Mouse (Mus musculus) kidney, postnatal 25 days (tissue): ENCODE results near the gene Hyal3.
"Not testable (repeated sequence)": the region's sequence is repeated elsewhere in the genome, so short reads cannot be mapped to it uniquely, and the experiment has no call there.

ENCODE experiments used
- DNase-seq, 2 experiments: peaks; one replicate each; pipeline ENCODE4 v3.0.0; 2021; ENCODE audit warnings: mixed read lengths in 2 of 2

Hyal3 gene

DNA sequence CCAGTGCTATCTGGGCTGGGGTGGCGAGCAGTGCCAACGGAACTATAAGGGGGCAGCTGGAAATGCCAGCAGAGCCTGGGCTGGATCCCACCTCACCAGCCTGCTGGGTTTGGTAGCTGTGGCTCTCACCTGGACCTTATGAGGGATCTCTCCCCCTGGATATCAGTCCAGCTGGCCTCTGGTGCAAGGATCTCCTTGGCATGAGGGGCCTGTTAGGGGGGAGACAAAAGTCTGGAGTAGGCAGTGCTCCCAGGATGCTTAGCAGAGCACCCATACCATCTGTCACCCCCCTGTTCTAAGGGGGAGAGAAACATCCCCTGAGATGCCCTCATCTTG, 8.3 kb upstream of the Hyal3 start:
- no peak for DNase-seq

DNA sequence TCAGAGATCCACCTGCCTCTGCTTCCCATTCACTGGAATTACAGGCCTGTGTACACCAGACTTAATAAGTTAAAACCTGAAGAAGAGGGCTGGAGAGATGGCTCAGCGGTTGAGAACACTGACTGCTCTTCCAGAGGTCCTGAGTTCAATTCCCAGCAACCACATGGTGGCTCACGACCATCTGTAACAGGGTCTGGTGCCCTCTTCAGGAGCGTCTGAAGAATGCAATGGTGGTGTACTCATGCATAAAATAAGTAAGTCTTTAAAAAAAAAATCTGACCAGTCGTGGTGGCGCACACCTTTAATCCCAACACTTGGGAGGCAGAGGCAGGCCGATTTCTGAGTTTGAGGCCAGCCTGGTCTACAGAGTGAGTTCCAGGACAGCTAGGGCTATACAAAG, 6.8 kb upstream of the Hyal3 start:
- not testable (repeated sequence) for DNase-seq

DNA sequence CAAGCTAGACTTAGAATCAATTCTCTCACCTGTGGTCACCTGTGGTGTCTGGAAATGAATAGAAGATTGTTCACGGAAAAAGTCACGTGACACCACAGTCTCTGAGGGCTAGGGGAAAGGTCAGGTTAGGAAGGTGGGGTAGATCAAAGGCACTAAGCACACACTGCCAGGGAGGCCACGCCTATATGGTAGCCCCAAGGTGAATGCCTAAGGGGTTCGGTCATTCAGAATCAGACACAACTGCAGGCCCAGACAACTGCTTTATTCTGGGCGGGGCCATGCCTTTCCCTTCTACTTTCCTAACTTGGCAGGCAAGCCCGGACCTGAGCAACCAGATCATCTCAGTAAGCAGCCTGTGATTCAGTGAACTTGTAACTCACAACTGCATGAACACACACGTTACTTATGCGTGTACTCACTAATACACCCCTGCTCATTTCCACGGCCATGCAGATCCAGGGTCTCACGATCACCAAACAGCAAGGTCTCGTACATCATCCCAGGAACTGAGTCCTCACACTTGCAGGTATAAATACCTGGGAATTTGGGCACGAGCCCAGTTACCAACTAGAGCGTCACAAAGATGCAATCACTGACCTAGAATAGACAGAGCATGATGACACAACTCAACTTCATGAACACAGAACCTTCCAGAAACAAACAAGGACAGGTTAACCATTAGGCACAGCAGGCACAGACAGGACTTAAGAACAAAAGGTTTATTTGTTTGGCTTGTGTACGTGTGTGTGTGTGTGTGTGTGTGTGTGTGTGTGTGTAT, 4.8 kb upstream of the Hyal3 start:
- no peak for DNase-seq

DNA sequence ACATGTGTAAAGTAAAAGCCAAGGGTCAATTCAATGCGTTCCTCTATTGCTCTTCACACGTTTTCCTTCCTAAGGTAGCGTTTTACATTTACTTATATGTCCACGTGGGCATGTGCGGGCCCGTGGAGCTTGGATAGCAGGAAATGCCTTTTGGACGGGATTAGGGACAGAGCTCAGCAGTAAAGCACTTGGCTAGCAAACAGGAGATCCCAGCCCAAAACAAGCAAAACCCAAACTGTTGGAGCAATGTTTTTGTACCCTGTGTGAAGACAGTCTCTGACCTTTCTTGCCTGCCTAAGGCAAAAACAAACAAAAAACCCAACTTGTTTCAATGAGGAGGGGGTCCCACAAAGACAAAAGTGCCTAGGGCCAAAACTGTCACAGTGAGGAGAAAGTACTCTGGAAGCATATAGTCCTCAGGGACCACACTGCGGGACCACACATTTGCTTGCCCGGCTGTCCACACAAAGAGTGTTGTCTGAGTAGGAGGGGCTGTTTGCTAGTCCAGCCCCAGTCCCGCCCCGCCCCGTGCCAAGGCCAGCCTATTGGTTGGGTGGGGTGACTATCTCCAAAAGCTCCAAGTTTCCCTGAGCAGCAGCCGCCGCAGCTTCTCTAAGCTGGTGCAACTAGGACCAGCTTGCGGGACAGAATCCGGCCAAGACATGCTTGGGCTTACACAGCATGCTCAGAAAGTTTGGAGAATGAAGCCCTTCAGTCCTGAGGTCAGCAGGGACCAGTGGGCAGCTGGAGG, 4.1 kb upstream of the Hyal3 start, which contains the start of gene Hyal1:
Gene Hyal1 (plus strand): TSS at position 571 of the 751 bp plus-strand sequence.
- peak; percentile 88 to 93 for DNase-seq

DNA sequence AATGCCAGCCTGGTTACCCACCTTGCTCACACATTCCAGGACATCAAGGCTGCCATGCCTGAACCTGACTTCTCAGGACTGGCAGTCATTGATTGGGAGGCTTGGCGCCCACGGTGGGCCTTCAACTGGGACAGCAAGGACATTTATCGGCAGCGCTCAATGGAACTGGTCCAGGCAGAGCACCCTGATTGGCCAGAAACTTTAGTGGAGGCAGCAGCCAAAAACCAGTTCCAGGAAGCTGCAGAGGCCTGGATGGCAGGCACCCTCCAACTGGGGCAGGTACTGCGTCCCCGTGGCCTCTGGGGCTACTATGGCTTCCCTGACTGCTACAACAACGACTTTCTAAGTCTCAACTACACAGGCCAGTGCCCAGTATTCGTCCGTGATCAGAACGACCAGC, 2.7 kb upstream of the Hyal3 start:
- DNase-seq = no peak

DNA sequence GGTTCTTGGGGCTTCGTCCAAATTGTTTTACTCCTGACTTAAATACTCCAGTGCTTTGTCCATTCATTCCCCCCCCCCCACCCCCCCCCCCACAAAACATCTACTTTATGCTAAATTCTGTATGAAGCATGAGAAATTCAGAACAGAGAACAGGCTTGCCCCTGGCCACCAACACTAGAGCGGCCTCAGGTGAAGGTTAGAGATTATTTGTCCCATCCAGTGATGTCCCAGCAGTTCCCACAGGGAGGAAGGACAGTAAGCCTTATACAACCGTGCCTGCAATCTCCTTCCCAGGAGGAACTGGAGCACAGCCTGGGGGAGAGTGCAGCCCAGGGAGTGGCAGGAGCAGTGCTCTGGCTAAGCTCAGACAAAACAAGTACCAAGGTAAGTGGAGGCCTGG, 2.0 kb upstream of the Hyal3 start, which contains the start of gene Naa80:
Gene Naa80 (plus strand): TSS at position 301 of the 400 bp plus-strand sequence.
- DNase-seq = no peak

DNA sequence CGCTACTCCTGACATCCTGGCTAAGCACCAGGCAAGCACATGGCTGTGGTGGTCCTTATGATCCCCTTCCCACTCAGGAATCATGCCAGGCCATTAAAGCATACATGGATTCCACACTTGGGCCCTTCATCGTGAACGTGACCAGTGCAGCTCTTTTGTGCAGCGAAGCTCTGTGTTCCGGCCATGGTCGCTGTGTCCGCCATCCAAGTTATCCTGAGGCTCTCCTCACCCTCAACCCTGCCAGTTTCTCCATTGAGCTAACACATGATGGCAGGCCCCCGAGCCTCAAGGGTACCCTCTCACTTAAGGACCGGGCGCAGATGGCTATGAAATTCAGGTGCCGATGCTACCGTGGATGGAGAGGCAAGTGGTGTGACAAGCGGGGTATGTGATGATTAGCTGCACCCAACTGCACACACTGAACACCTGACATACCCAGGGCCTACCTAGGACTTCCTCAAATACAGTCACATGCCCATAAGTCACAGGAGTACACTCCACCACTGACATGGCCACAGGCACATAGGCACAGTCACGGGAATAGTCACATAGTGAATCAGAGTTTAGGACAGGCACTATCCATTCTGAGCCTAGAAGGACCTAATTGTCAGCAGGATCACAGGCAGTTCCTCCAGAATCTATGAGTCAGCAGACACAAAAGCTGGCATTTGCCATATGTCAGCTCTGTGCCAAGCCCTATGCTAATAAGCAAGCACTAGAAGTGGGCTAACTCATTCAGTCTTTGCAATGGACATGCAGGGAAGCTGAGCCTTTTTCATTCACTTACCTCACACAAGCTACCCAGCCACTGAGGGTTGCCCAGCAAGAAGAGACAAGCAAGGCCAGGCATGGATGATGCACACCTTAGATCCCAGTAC, 1.4 kb upstream of the Hyal3 start:
- no peak for DNase-seq

DNA sequence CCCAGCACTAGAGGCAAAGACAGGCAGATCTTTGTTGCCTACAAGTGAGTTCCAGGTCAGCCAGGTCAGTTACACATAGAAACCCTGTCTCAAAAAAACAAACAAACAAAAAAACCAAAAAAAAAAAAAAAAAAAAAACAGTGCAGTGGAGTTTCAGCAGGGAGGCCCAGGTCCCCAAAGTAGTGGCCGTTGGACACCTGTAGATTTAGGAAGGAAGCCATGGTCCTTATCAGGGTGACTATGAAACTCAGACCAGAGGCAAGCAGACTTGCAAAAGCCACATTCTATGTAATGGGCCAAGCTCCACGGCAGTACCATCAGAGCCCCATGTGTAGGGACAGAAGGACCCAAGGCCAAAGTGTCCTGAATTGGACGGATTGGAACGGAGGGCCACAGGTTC, 966 bp downstream of the Hyal3 start:
- no peak for DNase-seq

DNA sequence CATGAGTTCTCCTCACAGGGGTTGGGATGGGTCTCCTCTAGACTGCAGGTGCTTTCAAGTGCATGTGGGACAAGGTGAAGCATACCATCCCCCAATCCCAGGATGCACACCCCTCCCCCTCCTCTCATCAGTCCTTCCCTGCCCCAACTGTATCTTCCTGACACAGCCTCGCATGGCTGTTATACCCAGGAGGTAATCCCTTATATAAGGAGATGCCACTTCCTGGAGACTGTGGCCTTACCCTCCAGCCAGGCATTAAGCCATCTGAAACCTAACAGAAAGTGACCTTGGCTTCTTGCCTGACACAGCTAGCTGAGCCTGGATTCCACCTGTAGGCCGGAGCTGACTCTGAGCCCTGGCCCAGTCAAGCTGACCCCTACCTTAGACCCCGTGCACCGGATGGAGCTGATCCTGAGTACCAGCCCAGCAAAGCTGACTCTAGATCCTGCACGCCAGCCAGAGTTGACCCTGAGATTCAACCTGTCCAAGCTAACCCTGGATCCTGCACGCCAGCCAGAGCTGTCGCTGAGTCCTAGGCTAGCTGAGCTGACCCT, 2.0 kb downstream of the Hyal3 start:
- peak in 1 of 2 experiments; percentile 71 for DNase-seq

DNA sequence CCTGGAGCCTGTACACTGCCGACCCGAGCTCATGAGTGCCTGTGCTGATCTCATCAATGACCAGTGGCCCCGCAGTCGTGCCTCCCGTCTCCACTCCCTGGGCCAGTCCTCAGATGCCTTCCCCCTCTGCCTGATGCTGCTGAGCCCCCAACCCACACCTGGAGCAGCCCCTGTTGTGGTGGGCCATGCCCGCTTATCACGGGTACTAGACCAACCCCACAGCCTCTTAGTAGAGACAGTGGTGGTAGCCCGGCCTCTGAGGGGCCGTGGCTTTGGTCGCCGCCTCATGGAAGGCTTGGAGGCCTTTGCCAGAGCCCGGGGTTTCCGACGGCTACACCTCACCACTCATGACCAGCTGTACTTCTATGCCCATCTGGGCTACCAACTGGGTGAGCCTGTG, 2.6 kb downstream of the Hyal3 start:
- DNase-seq = no peak

DNA sequence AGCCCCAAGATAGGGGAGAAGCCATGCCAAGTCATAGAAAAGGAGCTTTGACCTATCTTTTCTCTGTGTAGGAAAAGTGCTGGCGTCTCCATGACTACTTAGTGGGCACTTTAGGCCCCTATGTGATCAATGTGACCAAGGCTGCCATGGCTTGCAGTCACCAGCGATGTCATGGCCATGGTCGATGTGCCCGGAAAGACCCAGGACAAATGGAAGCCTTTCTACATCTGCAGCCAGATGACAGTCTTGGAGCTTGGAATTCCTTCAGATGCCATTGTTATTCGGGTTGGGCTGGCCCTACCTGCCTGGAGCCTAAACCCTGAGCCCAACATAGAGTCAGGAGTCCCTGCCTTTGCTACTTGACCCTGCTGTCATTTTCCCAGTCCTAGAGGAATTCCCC, 5.9 kb downstream of the Hyal3 start:
- no peak for DNase-seq

DNA sequence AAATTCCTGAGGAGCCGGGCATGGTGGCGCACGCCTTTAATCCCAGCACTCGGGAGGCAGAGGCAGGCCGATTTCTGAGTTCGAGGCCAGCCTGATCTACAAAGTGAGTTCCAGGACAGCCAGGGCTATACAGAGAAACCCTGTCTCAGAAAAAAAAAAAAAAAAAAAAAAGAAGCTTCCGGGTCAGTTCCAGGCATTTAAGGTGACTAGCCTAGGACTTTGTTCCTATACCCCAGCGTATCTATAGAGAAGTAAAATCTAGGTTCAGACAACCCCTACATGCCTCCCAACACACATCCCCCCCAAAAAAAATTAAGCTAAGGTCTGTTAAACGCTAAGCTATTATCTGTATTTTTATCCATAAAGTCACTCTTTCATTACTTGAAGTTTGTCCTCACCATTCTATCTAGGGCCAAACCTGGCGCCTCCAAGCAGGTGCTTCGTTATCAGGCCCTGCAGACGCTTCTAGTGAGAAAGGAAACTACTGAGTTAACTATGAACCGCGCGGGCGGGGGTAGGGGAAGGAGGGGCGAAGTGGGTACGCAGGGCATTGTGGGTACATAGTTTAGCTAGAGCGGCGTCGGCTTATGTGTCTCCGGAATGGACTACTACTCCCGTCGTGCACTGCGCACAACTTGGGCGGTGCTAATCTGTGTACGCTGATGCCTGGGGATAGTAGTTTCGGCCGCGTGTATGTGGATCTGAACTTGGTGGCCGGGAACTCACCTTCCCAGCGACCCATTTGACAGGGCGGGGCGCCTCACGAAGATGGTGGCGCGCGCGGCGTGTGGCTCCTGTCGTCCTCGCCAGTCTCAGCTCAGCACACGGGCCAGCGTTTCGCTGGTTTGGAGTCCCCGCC, 6.6 kb downstream of the Hyal3 start, which contains the start of gene Ifrd2:
Gene Ifrd2 (plus strand): TSS at position 669 of the 859 bp plus-strand sequence.
- DNase-seq = peak; percentile 98 to 99

DNA sequence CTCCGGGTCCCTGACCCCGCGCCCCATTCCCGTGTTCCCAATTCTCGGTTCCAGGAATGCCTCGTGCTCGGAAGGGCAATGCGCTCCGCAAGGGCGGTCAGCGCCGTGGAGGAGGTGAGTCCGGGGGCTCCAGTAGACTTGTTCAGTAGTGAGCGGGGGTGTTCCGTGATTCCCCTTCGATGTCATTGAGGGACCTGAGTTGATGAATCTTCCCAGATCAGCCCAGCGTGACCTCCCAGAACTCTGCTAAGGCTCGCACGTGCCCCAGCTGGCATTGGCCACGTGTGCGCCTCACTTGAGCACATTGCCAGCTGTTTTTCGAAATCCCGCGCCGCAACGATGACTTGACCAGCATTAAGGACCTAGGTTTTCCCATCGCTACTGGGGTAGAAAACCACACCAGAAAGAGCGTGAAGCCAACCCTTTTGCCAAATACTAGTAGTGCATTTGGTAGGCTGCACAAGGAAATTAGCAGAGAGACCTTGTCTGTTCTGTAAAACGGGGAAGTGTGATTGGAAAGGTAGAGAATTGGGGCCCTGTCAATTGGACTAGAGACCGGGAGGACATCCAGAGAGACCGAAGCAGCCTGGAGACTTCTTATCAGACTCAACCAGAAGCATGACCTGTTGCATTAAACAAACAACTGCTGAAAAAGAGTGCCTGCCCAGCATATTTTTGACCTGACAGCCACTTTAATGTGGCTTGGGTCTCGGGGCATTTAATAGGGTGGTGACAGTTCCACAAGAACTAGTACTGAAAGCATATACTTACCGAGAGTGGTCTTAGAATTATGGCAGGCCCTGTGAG, 7.4 kb downstream of the Hyal3 start:
- DNase-seq = peak; percentile 72 to 88

DNA sequence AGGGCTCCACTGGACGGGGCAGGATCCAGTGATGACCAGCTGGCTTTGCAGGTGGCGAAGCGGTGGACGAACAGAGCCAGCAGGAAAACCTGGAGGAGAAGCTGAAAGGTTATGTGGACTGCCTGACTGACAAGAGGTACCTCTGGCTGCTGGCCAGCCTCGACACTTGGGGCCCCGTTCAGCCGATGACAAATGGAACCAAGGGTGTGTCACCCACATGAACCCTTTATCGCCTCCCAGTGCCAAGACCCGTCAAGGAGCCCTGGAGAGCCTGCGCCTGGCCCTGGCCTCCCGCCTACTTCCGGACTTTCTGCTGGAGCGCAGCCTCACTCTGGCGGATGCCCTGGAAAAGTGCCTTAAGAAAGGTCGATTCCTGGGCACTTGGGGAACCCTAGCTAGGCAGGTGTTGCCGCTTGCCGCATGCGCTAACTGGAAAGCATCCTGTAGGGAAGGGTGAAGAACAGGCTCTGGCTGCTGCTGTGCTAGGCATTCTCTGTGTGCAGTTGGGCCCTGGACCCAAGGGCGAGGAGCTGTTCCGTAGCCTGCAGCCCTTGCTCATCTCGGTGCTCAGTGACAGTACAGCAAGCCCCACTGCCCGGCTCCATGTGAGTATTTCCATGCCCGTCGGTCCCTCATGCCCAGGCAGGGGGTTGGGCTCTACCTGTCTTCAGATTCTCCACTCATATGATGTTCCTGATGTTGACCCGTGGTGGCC, 9.6 kb downstream of the Hyal3 start:
- DNase-seq = peak; percentile 68 to 88

DNA sequence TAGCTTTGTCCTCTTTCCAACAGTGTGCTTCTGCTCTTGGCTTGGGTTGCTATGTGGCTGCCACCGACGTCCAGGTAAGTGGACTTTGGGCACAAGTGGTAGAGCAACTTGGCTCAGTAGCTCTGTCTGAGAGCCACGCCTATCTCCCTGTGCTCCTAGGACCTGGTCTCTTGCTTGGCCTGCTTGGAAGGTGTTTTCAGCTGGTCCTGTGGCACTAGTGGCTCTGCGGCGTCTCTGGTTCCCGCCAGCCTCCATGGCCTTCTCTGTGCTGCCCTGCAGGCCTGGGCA, 10.1 kb downstream of the Hyal3 start:
- DNase-seq = peak; percentile 64 to 89

DNA sequence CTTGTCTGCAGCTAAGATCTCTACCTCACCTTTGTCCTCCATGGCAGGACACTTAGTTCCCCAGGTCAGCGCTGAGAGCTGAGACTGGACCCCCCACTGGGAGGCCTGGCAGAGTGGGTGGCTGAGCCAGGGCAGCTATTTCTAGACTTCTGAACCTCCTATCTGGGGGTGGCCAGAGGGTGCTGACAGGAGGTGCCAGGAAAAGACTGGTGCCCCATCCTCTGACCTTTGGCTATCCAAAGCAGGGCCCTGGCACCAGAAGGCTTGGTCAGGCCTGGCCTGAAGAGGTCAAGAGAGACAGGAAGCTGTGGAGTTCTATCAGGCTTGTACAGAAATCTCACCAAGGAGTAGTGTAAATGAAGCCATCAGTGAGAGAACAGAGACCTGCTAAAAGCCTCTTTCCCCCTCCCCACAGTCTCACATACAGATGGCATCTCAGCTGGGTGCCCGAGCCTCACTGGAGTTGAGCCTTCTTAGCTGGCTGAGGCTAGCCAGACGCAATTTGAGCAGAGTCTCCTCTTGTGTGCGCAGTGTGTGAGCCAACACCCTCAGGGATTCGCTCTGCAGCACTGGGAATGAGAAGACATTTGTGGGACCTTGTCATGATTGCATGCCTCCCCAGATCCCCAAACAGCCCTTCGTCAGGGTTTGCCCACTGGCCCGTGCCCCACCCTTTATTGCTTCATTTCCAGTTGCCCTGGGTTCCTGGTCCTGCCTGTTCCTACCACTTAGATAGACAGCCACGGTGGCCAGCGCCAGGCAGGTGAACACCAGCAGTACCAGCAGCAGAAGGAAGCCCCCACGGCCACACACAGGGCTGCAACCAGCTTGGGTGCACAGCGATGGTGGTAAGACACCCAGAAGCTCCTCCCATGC, 12.7 kb downstream of the Hyal3 start:
- DNase-seq = peak; percentile 73 to 94

DNA sequence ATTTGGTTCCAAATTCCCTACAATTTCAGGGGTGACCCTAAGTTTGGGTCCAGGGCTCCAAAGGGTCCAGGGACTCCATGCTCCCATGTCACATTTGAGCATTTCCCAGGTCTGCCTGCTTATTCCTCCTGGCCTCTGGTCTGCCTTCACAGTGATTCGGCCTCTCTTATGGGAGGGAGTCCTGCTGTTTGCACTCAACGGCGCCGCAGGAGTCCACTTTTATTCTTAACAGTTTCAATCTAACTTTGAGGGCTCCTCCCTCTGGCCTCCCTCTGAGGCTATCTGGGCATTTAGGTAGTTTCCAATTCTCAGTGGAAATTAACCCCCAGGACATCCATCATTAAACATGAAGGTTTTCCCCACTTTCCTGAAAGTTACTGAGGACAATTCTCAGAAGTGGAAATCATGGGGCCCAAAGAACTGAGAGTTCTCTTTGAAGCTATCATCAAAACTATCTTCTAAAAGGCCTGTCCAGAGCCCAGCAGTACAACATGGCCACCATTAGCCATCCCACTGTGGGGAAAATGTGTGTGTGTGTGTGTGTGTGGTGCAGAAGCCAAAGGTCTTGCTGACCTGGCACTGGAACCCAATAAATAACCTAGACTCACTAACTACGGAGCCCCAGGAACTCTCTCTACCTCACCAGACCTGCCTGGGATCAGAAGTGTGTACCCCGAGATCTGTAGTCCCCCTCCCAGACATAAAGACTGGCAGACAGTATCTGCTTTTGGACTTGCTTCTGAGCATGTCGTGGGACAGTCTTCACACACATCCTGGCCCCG, 13.9 kb downstream of the Hyal3 start:
- peak in 1 of 2 experiments; percentile 61 for DNase-seq
